Mouse (Mus musculus) limb, embryonic 14.5 days (tissue): ENCODE measurements around the gene 1700069L16Rik. TPM values are rescaled to one million over a fixed set of nuclear protein-coding genes. Genes with fewer than 3 reads are reported as not detected.

Source experiments
- ATAC-seq: fragments of 200-750 bp; cut with Nextera tagmentation; 2 replicates; pipeline ENCODE4 v1.8.0; 2017; ENCODE audit warnings: low read depth, moderate number of reproducible peaks, moderate TSS enrichment; ENCODE audit not compliant: low FRiP score
- DNase-seq: peaks from one replicate; pipeline ENCODE4 v3.0.0-alpha.2; 2015; ENCODE audit warnings: low spot score
- H3K27ac ChIP-seq: fragments of 300-500 bp; sonication (generic); replicated peaks from 2 replicates; pipeline ENCODE4 v1.5.1; 2014; ENCODE audit warnings: low read depth, mild to moderate bottlenecking, low read length, moderate library complexity, mixed read lengths
- H3K27me3 ChIP-seq: fragments of 300-500 bp; sonication (generic); 2 replicates; pipeline ENCODE4 v1.6.1; 2014; ENCODE audit warnings: low read length, mixed read lengths; ENCODE audit not compliant: control insufficient read depth, insufficient read depth
- H3K36me3 ChIP-seq: fragments of 300-500 bp; sonication (generic); 2 replicates; pipeline ENCODE4 v1.6.1; 2014; ENCODE audit warnings: mild to moderate bottlenecking, low read length, moderate library complexity, mixed read lengths; ENCODE audit not compliant: control insufficient read depth, insufficient read depth
- H3K4me1 ChIP-seq: fragments of 300-500 bp; sonication (generic); 2 replicates; pipeline ENCODE4 v1.6.1; 2014; ENCODE audit warnings: antibody characterized with exemption, low read length, mixed read lengths; ENCODE audit not compliant: control insufficient read depth, insufficient read depth
- H3K4me2 ChIP-seq: fragments of 300-500 bp; sonication (generic); replicated peaks from 2 replicates; pipeline ENCODE4 v1.6.1; 2014; ENCODE audit warnings: low read depth, mild to moderate bottlenecking, low read length, moderate library complexity; ENCODE audit not compliant: severe bottlenecking
- H3K4me3 ChIP-seq: fragments of 300-500 bp; sonication (generic); replicated peaks from 2 replicates; pipeline ENCODE4 v1.5.1; 2014; ENCODE audit warnings: low read length
- H3K9ac ChIP-seq: fragments of 300-500 bp; sonication (generic); 2 replicates; pipeline ENCODE4 v1.6.1; 2014; ENCODE audit warnings: mild to moderate bottlenecking, low read depth, low read length, moderate library complexity; ENCODE audit not compliant: severe bottlenecking
- H3K9me3 ChIP-seq: fragments of 300-500 bp; sonication (generic); 2 replicates; pipeline ENCODE4 v1.6.1; 2016; ENCODE audit warnings: low read length; ENCODE audit not compliant: control insufficient read depth
- POLR2A ChIP-seq: fragments of 200-500 bp; IDR thresholded peaks from 2 replicates; pipeline ENCODE4 v1.8.0; 2012; ENCODE audit warnings: inconsistent platforms, mild to moderate bottlenecking, moderate library complexity, borderline replicate concordance; ENCODE audit not compliant: insufficient read depth, insufficient read length; ENCODE audit errors: extremely low read depth
- WGBS: fragments of 180-500 bp; shearing (Covaris S2); extraction: QIAGEN DNeasy Blood & Tissue Kit; methylation state at CpG from one replicate; pipeline ENCODE4 v1.1.7; 2014; 5-methylcytosine and 5-hydroxymethylcytosine counted together
- polyA plus RNA-seq, 2 experiments: library from polyadenylated mRNA; depleted of rRNA in 1 of 2; stranded (reverse) in 1 of 2; unstranded in 1 of 2; fragments of >200 nt; fragmentation: Nextera tagmentation in 1 of 2; extraction: Ambion mirVana in 1 of 2; gene quantifications; 2 replicates each; pipeline versions ENCODE4 v1.2.1 to v1.2.3; 2012 to 2014

1700069L16Rik gene
- polyA plus RNA-seq, 2 experiments, result not detected

- H3K27me3 ChIP-seq, result no peaks in the 10 kb centered on the region
- no peak for TF ChIP-seq POLR2A
- H3K4me2 ChIP-seq, result no peak overlapping the region
- H3K9me3 ChIP-seq, result no peaks in the 10 kb centered on the region
- no peak overlapping the region for H3K9ac ChIP-seq
- H3K4me3 ChIP-seq, result no peak overlapping the region
- 56% methylated on average over 7 of the region's 7 CpGs for WGBS
- no peak overlapping the region for H3K27ac ChIP-seq
- DNase-seq, result no peak
- no peaks in the 10 kb centered on the region for H3K4me1 ChIP-seq
- H3K36me3 ChIP-seq, result no peaks in the 10 kb centered on the region
- no peak for ATAC-seq
Measured at GRCm38 (mm10) chr5:113674851-113675250, 49.7 kb downstream of the 1700069L16Rik start.

- Histone ChIP-seq H3K4me2 (no peak overlapping the region), H3K27ac (no peak overlapping the region), H3K36me3 (no peaks in the 10 kb centered on the region), H3K4me3 (no peak overlapping the region), H3K4me1 (no peaks in the 10 kb centered on the region), H3K9ac (no peak overlapping the region), H3K27me3 (no peaks in the 10 kb centered on the region), H3K9me3 (no peaks in the 10 kb centered on the region)
- ATAC-seq (no peak), DNase-seq (no peak)
- 86% methylated on average over 7 of the region's 7 CpGs for WGBS
- no peak for TF ChIP-seq POLR2A
Measured at GRCm38 (mm10) chr5:113672456-113672855, 52.1 kb downstream of the 1700069L16Rik start.

- 69% methylated on average over 6 of the region's 6 CpGs for WGBS
Measured at GRCm38 (mm10) chr5:113670597-113670996, 54.0 kb downstream of the 1700069L16Rik start.

GRCm38 (mm10) chr5:113670110-113670509, 54.5 kb downstream of the 1700069L16Rik start:
- no peaks in the 10 kb centered on the region for H3K27me3 ChIP-seq
- no peaks in the 10 kb centered on the region for H3K36me3 ChIP-seq
- 74% methylated on average over 3 of the region's 3 CpGs for WGBS
- TF ChIP-seq POLR2A, result no peak
- ATAC-seq, result no peak
- H3K4me3 ChIP-seq, result no peak overlapping the region
- H3K4me2 ChIP-seq, result no peak overlapping the region
- H3K27ac ChIP-seq, result no peak overlapping the region
- H3K9me3 ChIP-seq, result no peaks in the 10 kb centered on the region
- H3K4me1 ChIP-seq, result no peaks in the 10 kb centered on the region
- no peak for DNase-seq
- H3K9ac ChIP-seq, result no peak overlapping the region

More at GRCm38 (mm10) chr5:113670597-113670996, 54.0 kb downstream of the 1700069L16Rik start:
- no peak for DNase-seq
- no peak overlapping the region for H3K9ac ChIP-seq
- ATAC-seq, result no peak
- no peak overlapping the region for H3K4me3 ChIP-seq
- no peaks in the 10 kb centered on the region for H3K4me1 ChIP-seq
- no peak overlapping the region for H3K4me2 ChIP-seq
- H3K36me3 ChIP-seq, result no peaks in the 10 kb centered on the region
- H3K27ac ChIP-seq, result no peak overlapping the region
- no peak for TF ChIP-seq POLR2A
- no peaks in the 10 kb centered on the region for H3K9me3 ChIP-seq
- no peaks in the 10 kb centered on the region for H3K27me3 ChIP-seq

DNA sequence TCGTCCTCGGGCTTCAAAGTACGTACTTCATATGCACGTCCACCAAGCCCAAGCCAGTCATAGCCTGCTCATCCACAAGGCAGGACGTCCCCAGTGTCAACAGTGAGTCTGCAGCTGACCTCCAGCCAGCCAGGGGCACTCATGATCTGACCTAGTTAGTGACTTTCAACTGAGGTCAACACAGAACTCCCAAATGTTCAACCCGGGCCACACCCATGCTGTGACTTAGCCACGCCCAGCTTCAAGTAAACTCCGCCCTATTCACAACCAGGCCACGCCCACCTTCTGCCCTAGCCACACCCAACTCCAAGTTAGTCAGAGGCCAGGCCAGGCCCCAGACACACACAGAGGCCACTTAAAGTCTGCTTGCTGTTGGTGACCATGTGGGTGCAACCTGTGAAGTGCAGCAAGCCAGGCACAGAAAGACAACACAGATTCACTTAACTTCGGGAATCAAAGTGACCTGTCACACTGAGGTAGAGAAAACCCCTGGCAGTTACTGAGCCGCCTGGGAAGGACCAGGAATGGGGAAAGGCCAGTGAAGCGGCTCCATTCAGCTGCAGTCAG, 59.9 kb downstream of the 1700069L16Rik start:
- no peaks in the 10 kb centered on the region for H3K9me3 ChIP-seq
- no peak overlapping the region for H3K4me3 ChIP-seq
- 0 out of 2 replicates have a peak overlapping the region, but pooled peaks have one; percentile 15 for H3K27ac ChIP-seq
- no peak for TF ChIP-seq POLR2A
- no peaks in the 10 kb centered on the region for H3K27me3 ChIP-seq
- H3K9ac ChIP-seq, result no peak overlapping the region
- no peak overlapping the region for H3K4me2 ChIP-seq
- ATAC-seq (no peak), DNase-seq (no peak)
- peaks cover 9% of the 10 kb centered on the region; the same call in 1 of the 2 replicates for H3K4me1 ChIP-seq
- WGBS, result 72% methylated on average over 12 of the region's 12 CpGs
- no peaks in the 10 kb centered on the region for H3K36me3 ChIP-seq
